Mouse (Mus musculus): Measurements from ENCODE around the gene Hat1. TPM values are rescaled to one million over a fixed set of nuclear protein-coding genes. Genes with fewer than 3 reads are reported as not detected.

The Hat1 gene
- 197 and 204 TPM in 2 replicates for polyA plus RNA-seq (2016; fragmentation: Nextera tagmentation; extraction: Ambion mirVana)

GRCm38 (mm10) chr2:71388951-71389763 lies at the start of gene Hat1:
Gene Hat1 (plus strand): TSS chr2:71388958.
- Histone ChIP-seq H3K36me3 (replicated peaks) (peaks cover 40% of the 10 kb centered on the region), H3K4me1 (peaks cover 18% of the 10 kb centered on the region), H3K27me3 (replicated peaks; ENCODE audit: low read depth, poor library complexity, severe bottlenecking) (no peaks in the 10 kb centered on the region), H3K9me3 (no peaks in the 10 kb centered on the region), H3K27ac (replicated peaks) (peak within 1 kb of the TSS; percentile 94), H3K4me3 (peak within 1 kb of the TSS; percentile 90)
- DNase-seq (ENCODE audit: low spot score), result peak; percentile 99
- under 1% methylated on average over 66 of the region's 66 CpGs for WGBS

DNA sequence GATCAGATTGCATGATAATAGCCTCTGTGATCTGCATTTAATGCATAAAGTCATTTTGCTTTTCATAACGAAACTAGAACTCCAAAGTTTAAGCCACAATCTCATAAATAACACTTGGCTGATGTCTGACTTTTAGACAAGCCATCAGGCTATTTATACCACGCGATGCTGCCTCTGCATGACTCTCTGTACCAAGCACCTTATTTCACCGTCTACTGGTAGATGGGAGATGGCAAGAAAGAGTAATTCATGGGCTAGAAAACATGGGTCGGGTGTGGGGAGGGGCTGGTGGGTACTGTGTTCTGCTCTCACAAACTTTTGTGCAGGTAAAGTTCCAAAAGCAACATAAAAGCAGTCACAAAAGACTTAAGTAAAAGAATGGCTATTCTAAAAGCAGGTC lies 48.6 kb upstream of the Hat1 start:
- Histone ChIP-seq H3K9me3 (peaks cover 8% of the 10 kb centered on the region; the same call in 1 of the 2 replicates), H3K4me3 (no peak overlapping the region), H3K4me1 (no peaks in the 10 kb centered on the region), H3K27ac (replicated peaks) (no peak overlapping the region), H3K36me3 (replicated peaks) (peaks cover 26% of the 10 kb centered on the region), H3K27me3 (replicated peaks; ENCODE audit: low read depth, poor library complexity, severe bottlenecking) (no peaks in the 10 kb centered on the region)
- WGBS, result 91% methylated on average over 5 of the region's 5 CpGs
- no peak for DNase-seq (ENCODE audit: low spot score)

GRCm38 (mm10) chr2:71343884-71344640 lies 44.7 kb upstream of the Hat1 start:
- H3K27ac ChIP-seq (replicated peaks), result no peak overlapping the region
- DNase-seq (ENCODE audit: low spot score), result no peak
- peaks cover 9% of the 10 kb centered on the region for H3K4me1 ChIP-seq
- no peak overlapping the region for H3K4me3 ChIP-seq
- 94% methylated on average over 10 of the region's 10 CpGs for WGBS
- H3K36me3 ChIP-seq (replicated peaks), result peaks cover 25% of the 10 kb centered on the region
- H3K27me3 ChIP-seq (replicated peaks; ENCODE audit: low read depth, poor library complexity, severe bottlenecking), result no peaks in the 10 kb centered on the region
- H3K9me3 ChIP-seq, result peaks cover 8% of the 10 kb centered on the region; the same call in 1 of the 2 replicates

DNA sequence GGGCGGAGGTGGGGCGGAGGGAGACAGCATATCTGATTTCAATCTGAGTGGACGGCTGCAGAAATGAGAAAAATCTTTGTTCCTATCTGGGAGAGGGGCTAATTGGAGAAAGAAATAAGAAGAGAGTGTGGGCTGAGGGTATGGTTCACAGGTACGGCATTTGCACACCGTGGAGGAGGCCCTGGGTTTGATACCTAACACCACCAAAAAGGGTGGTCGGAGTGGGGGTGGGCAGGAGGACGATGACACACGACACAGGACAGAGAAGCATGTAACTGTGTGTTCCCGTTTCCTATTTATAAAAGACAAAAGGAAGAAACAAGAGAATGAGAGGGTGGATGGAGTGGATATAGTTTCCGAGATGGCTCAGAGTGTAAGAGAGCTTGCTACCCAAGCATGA lies 41.6 kb upstream of the Hat1 start:
- no peak overlapping the region for H3K4me3 ChIP-seq
- WGBS, result 85% methylated on average over 10 of the region's 10 CpGs
- H3K9me3 ChIP-seq, result peaks cover 8% of the 10 kb centered on the region; the same call in 1 of the 2 replicates
- DNase-seq (ENCODE audit: low spot score), result no peak
- no peak overlapping the region for H3K27ac ChIP-seq (replicated peaks)
- peaks cover 20% of the 10 kb centered on the region for H3K4me1 ChIP-seq
- H3K36me3 ChIP-seq (replicated peaks), result peaks cover 23% of the 10 kb centered on the region
- no peaks in the 10 kb centered on the region for H3K27me3 ChIP-seq (replicated peaks; ENCODE audit: low read depth, poor library complexity, severe bottlenecking)

- Histone ChIP-seq H3K27ac (replicated peaks) (no peak overlapping the region), H3K4me1 (peaks cover 20% of the 10 kb centered on the region), H3K36me3 (replicated peaks) (peaks cover 16% of the 10 kb centered on the region), H3K27me3 (replicated peaks; ENCODE audit: low read depth, poor library complexity, severe bottlenecking) (no peaks in the 10 kb centered on the region), H3K4me3 (no peak overlapping the region), H3K9me3 (peaks cover 8% of the 10 kb centered on the region; the same call in 1 of the 2 replicates)
- WGBS, result 92% methylated on average over 20 of the region's 20 CpGs
- no peak for DNase-seq (ENCODE audit: low spot score)
These were observed 40.8 kb upstream of the Hat1 start for GRCm38 (mm10) chr2:71347732-71348490.

DNA sequence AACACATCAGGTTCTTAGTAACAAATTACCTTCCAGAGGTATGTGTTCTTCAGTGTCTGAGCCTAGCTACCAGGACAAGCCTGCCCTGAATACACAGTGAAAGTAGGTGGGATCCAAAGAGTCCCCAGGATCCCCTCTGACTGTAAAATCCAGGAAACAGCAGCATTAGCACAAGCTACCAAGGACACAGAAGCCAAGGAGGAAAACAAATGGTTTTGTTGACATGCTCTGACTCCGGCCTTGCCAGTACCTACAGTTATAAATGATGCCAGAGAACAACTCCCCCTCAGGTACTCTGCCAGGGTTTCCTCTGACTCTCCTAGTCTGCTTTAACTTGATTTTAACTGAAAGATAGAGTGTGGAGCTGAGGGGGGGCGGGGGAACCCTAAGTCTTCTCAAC lies 39.2 kb upstream of the Hat1 start:
- Histone ChIP-seq H3K4me3 (no peak overlapping the region), H3K36me3 (replicated peaks) (no peaks in the 10 kb centered on the region; the same call in 1 of the 2 replicates), H3K27me3 (replicated peaks; ENCODE audit: low read depth, poor library complexity, severe bottlenecking) (no peaks in the 10 kb centered on the region), H3K9me3 (no peaks in the 10 kb centered on the region), H3K4me1 (peaks cover 33% of the 10 kb centered on the region), H3K27ac (replicated peaks) (no peak overlapping the region)
- no peak for DNase-seq (ENCODE audit: low spot score)
- 86% methylated on average over 2 of the region's 2 CpGs for WGBS

GRCm38 (mm10) chr2:71350181-71350580 lies 38.6 kb upstream of the Hat1 start:
- Histone ChIP-seq H3K36me3 (replicated peaks) (no peaks in the 10 kb centered on the region), H3K27me3 (replicated peaks; ENCODE audit: low read depth, poor library complexity, severe bottlenecking) (no peaks in the 10 kb centered on the region), H3K4me1 (peaks cover 33% of the 10 kb centered on the region), H3K27ac (replicated peaks) (no peak overlapping the region; the same call in 1 of the 2 replicates), H3K4me3 (no peak overlapping the region), H3K9me3 (no peaks in the 10 kb centered on the region)
- DNase-seq (ENCODE audit: low spot score), result no peak
- 84% methylated on average over 7 of the region's 7 CpGs for WGBS

DNA sequence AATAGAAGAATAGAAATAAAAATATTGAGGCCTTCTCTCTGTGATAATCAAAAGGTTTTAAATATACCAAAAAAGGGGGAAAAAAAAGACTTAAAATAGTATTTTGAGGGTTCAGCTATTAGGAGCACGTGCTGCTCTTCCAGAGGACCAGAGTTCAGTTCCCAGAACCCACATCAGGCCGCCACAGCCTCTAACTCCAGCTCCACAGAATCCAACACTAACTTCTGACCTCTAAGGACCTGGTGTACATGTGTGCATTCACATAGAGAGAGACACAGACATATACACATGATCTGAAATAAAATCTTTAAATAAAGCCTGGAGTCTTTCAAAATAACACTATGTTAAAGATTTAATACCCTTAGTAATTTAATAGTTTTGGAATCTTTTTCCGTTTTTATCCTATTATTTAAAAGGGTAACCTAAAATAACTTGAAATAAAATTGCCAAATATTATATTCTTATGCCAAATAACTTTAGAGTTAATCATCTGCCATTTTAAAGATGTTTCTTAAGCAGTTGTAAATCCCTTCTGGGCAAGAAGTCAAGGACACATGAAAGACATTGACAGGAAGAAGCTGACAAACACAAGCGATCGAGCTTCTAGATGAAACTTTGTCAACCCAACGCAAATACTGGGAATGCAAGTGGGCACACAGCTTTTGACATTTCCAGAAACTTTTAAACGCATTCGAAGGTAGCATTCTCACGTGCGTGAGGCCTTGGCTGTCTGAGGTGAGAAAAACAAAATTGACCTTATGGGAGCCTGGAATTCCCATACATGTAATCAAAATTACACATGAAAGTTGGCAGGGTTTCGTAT lies 37.6 kb upstream of the Hat1 start:
- no peaks in the 10 kb centered on the region for H3K27me3 ChIP-seq (replicated peaks; ENCODE audit: low read depth, poor library complexity, severe bottlenecking)
- no peak overlapping the region for H3K4me3 ChIP-seq
- H3K36me3 ChIP-seq (replicated peaks), result no peaks in the 10 kb centered on the region
- H3K27ac ChIP-seq (replicated peaks), result no peak overlapping the region
- no peak for DNase-seq (ENCODE audit: low spot score)
- H3K9me3 ChIP-seq, result no peaks in the 10 kb centered on the region
- H3K4me1 ChIP-seq, result peaks cover 37% of the 10 kb centered on the region
- 85% methylated on average over 11 of the region's 11 CpGs for WGBS

DNA sequence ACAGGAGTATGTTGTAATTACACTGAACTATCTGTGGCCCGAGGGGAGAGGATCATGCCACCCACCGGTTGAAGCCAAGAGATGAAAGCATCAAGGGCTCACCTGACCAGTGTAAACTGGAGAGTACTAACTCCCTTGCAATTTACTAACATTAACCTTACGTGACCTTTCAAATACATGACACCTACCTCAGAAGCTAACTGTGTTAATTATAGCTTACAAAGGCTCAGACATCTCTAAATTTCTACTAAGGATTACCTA lies 37.1 kb upstream of the Hat1 start:
- Histone ChIP-seq H3K27ac (replicated peaks) (no peak overlapping the region), H3K4me1 (peaks cover 36% of the 10 kb centered on the region), H3K9me3 (no peaks in the 10 kb centered on the region), H3K4me3 (no peak overlapping the region), H3K36me3 (replicated peaks) (no peaks in the 10 kb centered on the region), H3K27me3 (replicated peaks; ENCODE audit: low read depth, poor library complexity, severe bottlenecking) (no peaks in the 10 kb centered on the region)
- no peak for DNase-seq (ENCODE audit: low spot score)
- 68% methylated on average over 3 of the region's 3 CpGs for WGBS

DNA sequence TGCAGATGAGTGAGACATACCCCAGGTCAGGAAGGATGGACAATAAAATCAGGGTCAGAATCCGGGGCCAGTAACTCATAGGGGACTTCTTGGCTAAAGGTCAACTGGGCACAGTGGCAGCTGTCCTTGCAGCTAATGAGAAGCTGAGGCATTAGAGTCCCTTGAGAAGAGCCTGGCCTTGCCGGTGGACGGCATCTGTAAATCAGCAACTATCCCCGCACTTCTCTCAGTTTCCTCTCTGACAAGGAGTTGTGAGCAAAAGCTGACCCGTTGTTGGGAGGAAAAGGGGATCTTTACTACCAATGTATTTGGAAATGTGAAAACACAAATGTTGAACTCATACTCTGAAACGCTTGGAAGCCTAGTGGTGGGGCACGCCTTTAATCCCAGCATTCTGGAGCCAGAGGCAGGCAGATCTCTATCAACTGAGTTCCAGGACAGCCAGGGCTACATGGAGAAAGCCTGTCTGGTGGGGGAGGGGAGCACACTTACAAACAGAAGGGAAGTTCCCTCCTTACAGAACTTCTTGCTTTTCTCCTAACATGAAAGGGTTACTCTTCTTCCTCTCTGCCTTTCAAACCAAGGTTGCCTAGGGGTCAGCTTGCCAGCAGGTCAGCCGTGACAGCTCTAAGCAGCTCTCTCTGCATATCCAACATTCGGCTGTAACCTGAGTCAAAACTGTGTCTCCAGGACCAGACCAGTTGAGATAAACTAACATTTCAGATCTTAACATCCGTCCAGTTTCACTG lies 35.3 kb upstream of the Hat1 start:
- Histone ChIP-seq H3K9me3 (no peaks in the 10 kb centered on the region), H3K4me1 (peaks cover 32% of the 10 kb centered on the region), H3K4me3 (no peak overlapping the region), H3K27me3 (replicated peaks; ENCODE audit: low read depth, poor library complexity, severe bottlenecking) (no peaks in the 10 kb centered on the region), H3K27ac (replicated peaks) (peak overlapping the region; percentile 55), H3K36me3 (replicated peaks) (no peaks in the 10 kb centered on the region)
- peak; percentile 31 for DNase-seq (ENCODE audit: low spot score)
- 47% methylated on average over 10 of the region's 10 CpGs for WGBS

- Histone ChIP-seq H3K9me3 (no peaks in the 10 kb centered on the region), H3K27ac (replicated peaks) (peak overlapping the region; percentile 55; the same call in 1 of the 2 replicates), H3K36me3 (replicated peaks) (no peaks in the 10 kb centered on the region), H3K27me3 (replicated peaks; ENCODE audit: low read depth, poor library complexity, severe bottlenecking) (no peaks in the 10 kb centered on the region), H3K4me3 (no peak overlapping the region), H3K4me1 (peaks cover 32% of the 10 kb centered on the region)
- WGBS, result 49% methylated on average over 5 of the region's 5 CpGs
- no peak for DNase-seq (ENCODE audit: low spot score)
These were observed 34.7 kb upstream of the Hat1 start for GRCm38 (mm10) chr2:71354055-71354425.

Data from embryonic facial prominence, embryonic 10.5 days (tissue).